Mouse (Mus musculus) MEL (cell line): ENCODE measurements at regions not wholly inside any gene's neighbourhood (a gene's known extent, or its start where the extent isn't known, plus 50 kb on each side); places are given as distances from the start of the nearest gene placed in this dataset.

Source experiments
- DNase-seq: peaks from one replicate; pipeline ENCODE4 v3.0.0; 2011; ENCODE audit warnings: low read depth, low spot score
- H3K27ac ChIP-seq: 2 replicates; pipeline ENCODE4 v1.5.1; 2012; ENCODE audit warnings: low read depth, mild to moderate bottlenecking, control low read depth, low read length, moderate library complexity; ENCODE audit not compliant: control insufficient read depth
- H3K27me3 ChIP-seq, 2 experiments: fragments of 150-350 bp in 1 of 2; sonication (generic) in 1 of 2; 2 replicates each; pipeline ENCODE4 v1.6.1; 2012; ENCODE audit warnings: low read length in 2 of 2, mild to moderate bottlenecking in 2 of 2, improper control_type of control experiment in 1 of 2, moderate library complexity in 1 of 2; ENCODE audit not compliant: insufficient read depth in 2 of 2, control insufficient read depth in 1 of 2
- H3K36me3 ChIP-seq, 2 experiments: 2 replicates each; pipeline ENCODE4 v1.6.1; 2012 to 2014; ENCODE audit warnings: low read length in 2 of 2, improper control_type of control experiment in 1 of 2, inconsistent platforms in 1 of 2, mild to moderate bottlenecking in 1 of 2; ENCODE audit not compliant: insufficient read depth in 2 of 2, control insufficient read depth in 1 of 2
- H3K4me1 ChIP-seq, 2 experiments: fragments of 150-350 bp in 1 of 2; sonication (generic) in 1 of 2; 2 replicates each; pipeline ENCODE4 v1.6.1; 2012; ENCODE audit warnings: low read length in 2 of 2, improper control_type of control experiment in 1 of 2, mild to moderate bottlenecking in 1 of 2; ENCODE audit not compliant: insufficient read depth in 2 of 2, control insufficient read depth in 1 of 2
- H3K4me3 ChIP-seq, 2 experiments: fragments of 150-350 bp in 1 of 2; sonication (generic) in 1 of 2; 2 replicates each; pipeline ENCODE4 v1.5.1; 2012; ENCODE audit warnings: low read depth in 2 of 2, low read length in 2 of 2, mild to moderate bottlenecking in 2 of 2, moderate library complexity in 2 of 2, control low read depth in 1 of 2, improper control_type of control experiment in 1 of 2; ENCODE audit not compliant: control insufficient read depth in 1 of 2, insufficient read depth in 1 of 2
- H3K79me2 ChIP-seq: 2 replicates; pipeline ENCODE4 v1.6.1; 2012; ENCODE audit warnings: mild to moderate bottlenecking, low read length, moderate library complexity; ENCODE audit not compliant: control insufficient read depth, poor library complexity, insufficient read depth
- H3K9ac ChIP-seq: 2 replicates; pipeline ENCODE4 v1.6.1; 2012; ENCODE audit warnings: low read depth, mild to moderate bottlenecking, control low read depth, low read length, moderate library complexity; ENCODE audit not compliant: control insufficient read depth, poor library complexity, severe bottlenecking
- H3K9me3 ChIP-seq: fragments of 150-350 bp; sonication (generic); replicated peaks from 2 replicates; pipeline ENCODE4 v1.6.1; 2012; ENCODE audit warnings: mild to moderate bottlenecking, low read length, improper control_type of control experiment, moderate library complexity; ENCODE audit not compliant: insufficient read depth
- BHLHE40 ChIP-seq: IDR thresholded peaks from 2 replicates; pipeline ENCODE4 v1.6.1; 2012; ENCODE audit warnings: low read depth, mild to moderate bottlenecking, inconsistent platforms, low read length, improper control_type of control experiment, borderline replicate concordance
- CHD1 ChIP-seq: IDR thresholded peaks from 2 replicates; pipeline ENCODE4 v1.6.1; 2012; ENCODE audit warnings: low read depth, mild to moderate bottlenecking, inconsistent platforms, low read length, improper control_type of control experiment
- CHD2 ChIP-seq: IDR thresholded peaks from 2 replicates; pipeline ENCODE4 v1.6.1; 2011; ENCODE audit warnings: low read length, improper control_type of control experiment
- E2F4 ChIP-seq: IDR thresholded peaks from 2 replicates; pipeline ENCODE4 v1.6.1; 2011; ENCODE audit warnings: low read depth, low read length, improper control_type of control experiment, borderline replicate concordance
- ELF1 ChIP-seq: IDR thresholded peaks from 2 replicates; pipeline ENCODE4 v1.6.1; 2014; ENCODE audit warnings: low read depth, mild to moderate bottlenecking, inconsistent platforms, low read length, improper control_type of control experiment, moderate library complexity
- GATA1 ChIP-seq: IDR thresholded peaks from 2 replicates; pipeline ENCODE4 v1.6.1; 2011; ENCODE audit warnings: low read depth, low read length, improper control_type of control experiment
- KAT2A ChIP-seq: conservative IDR thresholded peaks from 2 replicates; pipeline ENCODE4 v1.6.1; 2012; ENCODE audit warnings: low read depth, low read length, improper control_type of control experiment, inconsistent platforms
- MEF2A ChIP-seq: IDR thresholded peaks from 2 replicates; pipeline ENCODE4 v1.6.1; 2014; ENCODE audit warnings: low read depth, mild to moderate bottlenecking, inconsistent platforms, low read length, improper control_type of control experiment; ENCODE audit not compliant: poor library complexity, insufficient replicate concordance, severe bottlenecking; ENCODE audit errors: extremely low read depth
- MYB ChIP-seq: IDR thresholded peaks from 2 replicates; pipeline ENCODE4 v1.6.1; 2011; ENCODE audit warnings: mild to moderate bottlenecking, low read depth, low read length, improper control_type of control experiment
- POLR2AphosphoS5 ChIP-seq: IDR thresholded peaks from 2 replicates; pipeline ENCODE4 v1.6.1; 2012; ENCODE audit warnings: low read depth, borderline replicate concordance, mild to moderate bottlenecking, inconsistent platforms, low read length, moderate library complexity, mixed read lengths
- RAD21 ChIP-seq: IDR thresholded peaks from 2 replicates; pipeline ENCODE4 v1.6.1; 2011; ENCODE audit warnings: mild to moderate bottlenecking, low read depth, low read length, improper control_type of control experiment
- RCOR1 ChIP-seq: IDR thresholded peaks from 2 replicates; pipeline ENCODE4 v1.6.1; 2012; ENCODE audit warnings: low read depth, mild to moderate bottlenecking, inconsistent platforms, low read length, improper control_type of control experiment
- SMC3 ChIP-seq: IDR thresholded peaks from 2 replicates; pipeline ENCODE4 v1.6.1; 2011; ENCODE audit warnings: low read depth, low read length, improper control_type of control experiment
- USF1 ChIP-seq: IDR thresholded peaks from 2 replicates; pipeline ENCODE4 v1.6.1; 2014; ENCODE audit warnings: low read depth, mild to moderate bottlenecking, inconsistent platforms, low read length, improper control_type of control experiment, moderate library complexity
- ZC3H11A ChIP-seq: IDR thresholded peaks from 2 replicates; pipeline ENCODE4 v1.6.1; 2012; ENCODE audit warnings: low read depth, mild to moderate bottlenecking, inconsistent platforms, low read length, improper control_type of control experiment
- ZNF384 ChIP-seq: IDR thresholded peaks from 2 replicates; pipeline ENCODE4 v1.6.1; 2012; ENCODE audit warnings: low read depth, mild to moderate bottlenecking, inconsistent platforms, low read length, improper control_type of control experiment

DNA sequence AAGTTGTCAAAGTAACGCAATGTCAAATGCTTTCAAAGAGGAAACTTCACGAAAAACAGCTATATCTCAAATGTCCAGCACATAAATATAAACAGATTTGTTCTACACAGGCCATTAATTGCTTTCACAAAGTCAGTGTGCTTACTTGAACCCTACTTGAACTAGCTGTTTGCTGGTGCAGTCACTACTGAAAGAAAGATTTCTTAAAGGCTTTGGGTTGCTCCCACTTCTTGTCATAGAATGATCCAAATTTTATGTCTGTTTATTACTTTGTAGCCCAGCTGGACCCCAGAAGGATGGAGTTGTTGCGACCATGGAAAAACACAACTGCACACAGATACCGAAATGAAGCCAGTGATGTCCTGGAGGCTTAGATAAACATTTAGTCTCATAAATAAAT, 491.2 kb upstream of the Tnc start:
- no peaks in the 10 kb centered on the region for H3K27me3 ChIP-seq

DNA sequence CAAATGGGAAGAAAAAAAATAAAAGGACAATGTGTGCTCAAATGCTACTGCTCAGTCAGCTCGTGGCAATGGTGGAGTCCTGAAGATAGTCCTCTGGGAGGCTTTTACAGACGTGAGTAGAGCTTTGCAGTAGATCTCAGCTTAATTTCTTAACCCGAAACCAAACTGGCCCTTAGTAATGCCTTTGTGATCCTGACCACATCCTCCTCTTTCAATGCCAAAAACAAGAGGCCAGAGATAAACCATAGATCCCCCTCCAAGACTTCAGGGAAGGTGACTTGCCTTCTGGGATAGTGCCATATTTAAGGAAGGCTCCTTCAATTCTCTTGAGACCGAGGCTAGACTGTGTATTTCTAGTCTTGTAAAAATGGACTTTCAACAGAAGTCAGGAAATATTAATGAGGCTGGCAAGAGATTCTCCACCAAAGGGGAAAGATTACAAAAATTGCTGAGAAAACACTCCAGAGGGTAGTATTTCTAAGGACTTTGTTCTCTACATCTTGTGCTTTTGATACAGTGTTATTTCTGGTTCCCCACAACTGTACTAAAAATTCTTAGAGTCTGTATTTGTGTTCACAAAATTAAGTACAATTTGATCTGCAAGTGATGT, 497.9 kb upstream of the Tnc start:
- Histone ChIP-seq H3K4me1 (no peaks in the 10 kb centered on the region), H3K27ac (no peak overlapping the region), H3K79me2 (no peaks in the 10 kb centered on the region), H3K27me3 (no peaks in the 10 kb centered on the region), H3K4me3 (no peak overlapping the region), H3K9me3 (no peaks in the 10 kb centered on the region), H3K9ac (no peak overlapping the region), H3K36me3 (no peaks in the 10 kb centered on the region)
- DNase-seq, result no peak
- TF ChIP-seq E2F4, result no peak
- no peak for TF ChIP-seq KAT2A
- no peak for TF ChIP-seq MYB

More for the DNA sequence above, 491.2 kb upstream of the Tnc start:
- Histone ChIP-seq H3K9me3 (no peaks in the 10 kb centered on the region), H3K4me1 (no peaks in the 10 kb centered on the region), H3K36me3 (no peaks in the 10 kb centered on the region), H3K4me3 (no peak overlapping the region), H3K27ac (no peak overlapping the region), H3K9ac (no peak overlapping the region), H3K79me2 (no peaks in the 10 kb centered on the region)
- no peak for DNase-seq
- no peak for TF ChIP-seq BHLHE40
- TF ChIP-seq RAD21, result no peak
- TF ChIP-seq KAT2A, result no peak
- no peak for TF ChIP-seq RCOR1
- no peak for TF ChIP-seq ZNF384
- TF ChIP-seq SMC3, result no peak
- no peak for TF ChIP-seq ZC3H11A
- TF ChIP-seq ELF1, result no peak
- no peak for TF ChIP-seq GATA1
- TF ChIP-seq MEF2A, result no peak
- no peak for TF ChIP-seq CHD1

DNA sequence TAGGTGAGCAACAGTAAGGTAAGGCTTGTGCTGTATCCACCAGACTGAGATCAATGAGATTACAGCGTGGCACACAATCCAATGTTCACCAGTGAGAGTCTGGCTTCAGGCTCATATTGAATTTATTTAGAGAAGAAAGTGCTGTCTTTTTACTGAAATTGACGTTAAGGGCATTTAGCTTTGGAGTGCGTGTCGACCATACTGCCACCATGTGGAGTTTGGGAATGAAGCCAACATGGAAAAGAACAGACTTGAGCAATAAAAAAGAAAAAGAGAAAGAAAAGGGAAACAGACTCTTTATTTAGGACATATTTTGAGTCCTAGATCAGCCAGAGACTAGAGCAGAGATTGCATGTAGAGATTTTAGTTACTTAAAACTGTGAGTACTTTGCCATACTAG, 499.6 kb upstream of the Tnc start:
- Histone ChIP-seq H3K4me1 (no peaks in the 10 kb centered on the region), H3K4me3 (no peak overlapping the region), H3K27me3 (no peaks in the 10 kb centered on the region), H3K9ac (no peak overlapping the region), H3K27ac (no peak overlapping the region), H3K9me3 (no peaks in the 10 kb centered on the region), H3K79me2 (no peaks in the 10 kb centered on the region), H3K36me3 (no peaks in the 10 kb centered on the region)
- DNase-seq, result no peak
- no peak for TF ChIP-seq MYB
- no peak for TF ChIP-seq ZC3H11A
- TF ChIP-seq CHD2, result no peak
- TF ChIP-seq POLR2AphosphoS5, result no peak
- no peak for TF ChIP-seq RAD21
- no peak for TF ChIP-seq USF1
- no peak for TF ChIP-seq KAT2A
- TF ChIP-seq, all 39 proteins: peak for 0
